Mouse (Mus musculus): ENCODE measurements around the gene Dscaml1.

The Dscaml1 gene

DNA sequence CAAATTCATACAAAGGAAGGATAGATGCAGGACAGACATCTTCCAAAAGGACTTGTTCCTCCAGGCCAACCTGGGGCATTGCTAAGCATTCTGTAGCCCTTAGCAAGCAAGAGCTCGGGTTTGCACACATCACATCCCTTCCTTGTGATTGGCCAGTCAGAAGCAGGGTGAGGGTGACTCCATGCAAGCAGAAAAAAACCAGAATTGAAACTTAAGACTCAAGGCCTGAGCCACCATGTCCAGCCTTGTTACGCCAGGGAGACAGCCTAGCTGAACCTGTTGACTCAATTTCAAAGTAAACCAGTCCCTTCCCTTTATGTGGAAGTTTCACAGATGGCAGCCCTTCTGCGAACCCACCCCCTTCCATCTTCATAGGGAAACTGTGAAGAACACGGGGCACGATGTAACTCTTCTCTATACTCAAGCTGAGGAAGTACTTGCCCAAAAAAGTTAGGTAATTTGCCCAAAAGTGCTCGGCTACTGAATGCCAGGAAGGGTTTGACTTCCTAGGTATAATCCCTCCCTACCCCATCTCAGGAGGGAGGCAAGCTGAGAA lies 218.5 kb downstream of the Dscaml1 start:
- no peak for DNase-seq

DNA sequence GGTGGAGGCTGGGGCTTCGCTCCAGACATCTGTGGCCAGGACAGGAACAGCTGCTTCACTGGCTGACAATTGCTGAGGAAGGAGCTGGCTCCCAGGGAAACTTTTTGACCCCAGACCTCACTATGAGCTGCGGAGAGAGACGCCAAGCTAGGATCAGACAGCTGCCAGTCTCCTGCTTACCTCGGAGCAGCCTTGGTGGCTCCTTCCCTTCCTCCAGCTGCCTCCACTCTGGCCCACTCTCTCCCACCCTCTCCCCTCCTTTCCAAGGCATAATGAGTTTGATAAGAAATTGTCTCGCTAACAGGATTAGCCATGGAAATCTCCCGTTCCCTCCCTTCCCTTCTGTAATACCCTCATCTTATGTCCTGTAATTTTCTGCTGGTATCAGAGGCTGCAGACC lies 219.1 kb downstream of the Dscaml1 start:
- peak; percentile 10 for DNase-seq

DNA sequence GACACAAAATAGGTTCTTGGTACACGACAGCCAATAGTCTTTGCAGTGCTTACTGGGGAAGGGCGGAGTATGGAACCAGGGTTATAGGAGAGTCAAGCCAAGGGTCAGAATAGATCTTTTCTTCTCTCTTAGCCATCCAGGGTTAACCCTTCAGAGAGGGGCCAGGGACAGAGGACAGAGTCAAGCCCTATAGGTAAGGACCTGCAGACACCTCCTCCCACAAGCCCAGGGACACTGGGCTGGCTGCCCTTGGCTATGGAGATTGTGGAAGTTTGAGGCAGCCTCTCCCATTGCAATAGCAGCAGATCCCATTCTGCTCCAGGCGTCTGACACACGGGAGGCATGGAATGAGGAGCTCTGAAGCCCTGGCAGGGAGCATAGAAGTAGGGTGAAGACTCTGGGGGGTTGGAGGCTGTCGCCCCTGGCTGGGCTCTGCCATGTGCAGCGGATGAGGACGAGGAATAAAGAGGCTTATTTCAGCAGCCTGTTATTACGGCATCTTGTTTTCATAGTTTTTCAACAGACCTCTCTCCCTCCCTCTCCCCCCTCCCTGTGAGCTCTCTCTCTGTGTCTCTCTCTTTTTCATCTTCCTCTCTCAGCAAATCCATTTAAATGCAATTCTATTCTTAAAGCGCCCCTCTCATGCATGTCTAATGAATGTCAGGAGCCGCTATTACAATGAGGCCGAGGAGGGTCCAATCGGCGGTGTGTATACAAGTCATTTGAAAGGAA lies 224.8 kb downstream of the Dscaml1 start:
- DNase-seq: no peak

DNA sequence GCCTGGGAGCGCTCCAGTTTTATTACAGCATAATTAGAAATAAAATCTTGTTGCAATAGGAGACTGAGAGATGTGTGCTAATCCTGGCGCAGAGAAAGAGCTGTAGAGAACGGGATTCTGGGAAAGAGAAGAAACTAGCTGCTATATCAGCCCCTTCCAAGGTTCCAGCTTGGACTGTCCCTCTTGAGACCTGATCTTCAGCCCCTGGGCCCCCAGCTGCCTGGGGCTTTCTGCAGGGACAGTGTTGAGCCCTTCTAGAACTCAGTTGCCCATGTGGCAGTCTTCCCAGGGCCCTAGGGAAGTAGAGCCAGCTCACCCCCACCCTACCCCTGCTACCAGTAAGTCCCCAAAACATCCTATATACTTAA lies 225.4 kb downstream of the Dscaml1 start:
- DNase-seq: no peak

DNA sequence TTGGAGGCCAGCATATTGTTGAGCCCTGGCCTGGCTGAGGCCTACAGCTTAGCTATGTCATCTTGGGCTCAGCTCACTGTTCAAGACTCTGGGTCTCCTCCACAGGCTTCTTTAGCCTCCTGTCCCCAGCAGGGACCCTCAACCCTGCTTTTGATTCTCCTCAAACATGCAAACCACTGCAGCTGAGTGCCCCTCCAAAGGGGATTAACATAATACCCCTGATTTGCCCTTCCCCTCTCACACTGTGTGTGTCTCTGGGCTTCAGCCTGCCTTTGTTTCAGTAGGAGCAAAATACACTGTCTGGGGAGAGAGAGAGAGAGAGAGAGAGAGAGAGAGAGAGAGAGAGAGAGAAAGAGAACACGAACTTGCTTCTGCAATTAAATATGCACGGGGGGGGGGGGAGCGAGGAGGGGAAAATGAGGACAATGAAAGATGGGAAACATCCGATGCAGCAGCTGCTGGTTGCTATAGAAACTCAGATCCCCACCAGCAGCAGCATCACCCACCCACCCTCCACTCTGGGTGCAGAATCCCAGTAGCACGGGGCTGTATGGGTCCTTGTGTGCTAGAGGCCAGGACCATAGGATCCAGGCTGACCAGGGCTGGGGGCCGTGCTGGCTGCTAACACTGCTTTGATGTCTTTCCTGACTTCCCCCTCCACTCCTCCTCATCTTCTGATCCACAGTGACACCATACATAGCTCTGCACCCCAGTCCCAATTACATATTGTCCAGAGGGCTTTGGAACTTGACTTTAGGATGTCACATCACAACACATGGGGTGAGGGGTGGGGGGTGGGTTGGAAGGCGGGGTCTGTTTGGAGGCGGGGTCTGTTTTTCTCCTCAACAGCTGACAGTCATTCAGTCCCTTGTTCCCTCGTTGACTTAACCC lies 231.0 kb downstream of the Dscaml1 start:
- DNase-seq: no peak

DNA sequence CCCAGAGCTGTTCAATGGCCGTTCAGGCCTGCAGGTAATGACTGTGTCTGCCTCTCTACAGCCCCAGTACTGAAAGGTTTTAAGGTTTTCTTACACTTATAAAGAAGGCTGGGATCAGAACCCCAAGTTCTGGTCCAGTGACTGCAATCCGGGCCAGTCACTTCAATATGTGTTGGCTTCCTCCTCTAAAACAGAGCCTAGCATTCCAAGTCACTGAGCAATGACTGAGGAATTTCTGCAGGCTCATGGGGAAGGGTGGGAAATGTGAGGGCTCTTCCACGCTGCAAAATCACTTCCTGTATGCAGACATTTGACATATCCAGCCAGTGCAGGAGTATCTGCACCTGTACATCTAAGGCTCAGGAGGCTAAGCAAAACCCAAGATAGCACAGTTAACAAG lies 233.8 kb downstream of the Dscaml1 start:
- DNase-seq: no peak

DNA sequence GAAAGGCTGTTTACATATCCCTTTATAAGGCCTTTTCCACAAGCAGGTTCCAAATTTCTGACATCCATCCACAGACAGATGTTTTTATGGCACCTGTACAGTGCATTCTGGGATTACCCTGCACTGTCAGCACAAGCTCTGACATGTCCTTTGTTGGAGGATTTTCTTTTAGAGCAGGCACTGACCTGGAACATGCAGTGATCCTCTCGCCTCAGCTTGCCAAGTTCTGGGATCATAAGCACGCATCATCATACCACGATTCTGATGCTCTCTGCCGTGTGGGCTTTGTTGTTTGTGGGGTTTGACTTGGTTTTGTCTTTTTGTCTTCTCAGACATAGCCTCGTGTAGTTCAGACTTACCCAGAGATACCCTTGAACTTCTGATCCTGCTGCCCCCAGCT lies 236.0 kb downstream of the Dscaml1 start:
- DNase-seq: no peak

DNA sequence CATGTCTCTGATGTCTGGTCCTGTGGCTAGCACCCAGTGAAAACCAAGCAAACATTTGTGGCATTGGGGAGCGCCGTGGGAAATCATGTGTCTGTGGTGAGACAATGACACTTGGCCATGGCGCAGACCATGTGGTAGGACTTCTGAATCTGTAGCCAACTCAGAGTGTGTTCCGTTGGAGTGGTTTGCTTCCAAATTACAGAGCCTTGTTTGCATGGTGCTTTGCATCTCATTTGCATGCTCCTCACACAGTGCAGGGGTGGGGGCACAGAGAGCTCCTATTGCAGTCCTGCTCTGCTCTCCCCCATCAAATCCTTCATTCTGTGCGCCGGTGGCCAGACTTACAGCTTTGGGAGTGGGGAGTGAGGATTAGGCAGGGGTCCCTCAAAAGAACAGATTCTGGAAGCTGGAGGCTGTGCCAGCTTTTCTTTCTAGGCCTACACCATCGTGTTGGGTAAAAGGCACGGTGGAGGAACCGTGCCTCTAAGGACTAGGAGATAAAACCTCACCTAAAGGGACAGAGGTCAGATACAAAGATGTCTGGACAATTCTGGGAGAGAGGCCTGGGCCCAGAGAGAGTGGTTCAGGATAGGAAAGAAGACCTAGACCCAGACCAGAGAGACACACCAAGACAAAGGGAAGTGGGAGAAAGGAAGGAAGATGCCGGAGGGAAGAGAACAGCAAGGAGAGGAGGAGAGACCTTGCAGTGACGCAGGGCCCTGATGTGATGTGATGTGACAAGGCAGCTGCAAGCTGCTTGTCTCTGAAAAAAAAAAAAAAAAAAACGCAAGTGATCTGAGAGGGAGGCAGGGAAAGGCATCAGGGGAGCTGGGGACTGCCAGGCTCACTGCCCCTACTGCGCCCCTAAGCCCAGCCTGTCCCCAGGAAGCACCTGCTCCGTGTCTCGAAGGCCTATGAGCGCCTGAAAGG lies 237.2 kb downstream of the Dscaml1 start:
- DNase-seq: peak; percentile 14

DNA sequence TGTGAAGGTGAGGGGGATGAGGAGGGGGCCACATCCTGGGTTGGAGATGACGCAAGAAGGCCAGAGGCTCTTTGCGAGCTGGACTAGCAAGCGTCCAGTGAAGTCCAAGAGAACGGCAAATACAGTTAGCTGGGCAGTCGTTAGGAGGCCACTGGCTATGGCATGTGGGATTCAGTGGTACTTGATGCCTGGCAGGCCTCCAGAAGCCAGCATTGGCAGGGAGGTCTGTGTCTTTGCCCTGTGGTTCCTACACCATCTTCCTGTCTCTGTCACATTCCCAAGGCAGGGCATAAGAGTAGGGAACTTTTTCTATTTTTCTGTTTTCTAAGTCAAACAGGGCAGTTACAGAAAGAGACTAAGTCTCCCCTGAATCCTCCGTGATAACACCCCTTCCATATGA lies 237.9 kb downstream of the Dscaml1 start:
- no peak for DNase-seq

DNA sequence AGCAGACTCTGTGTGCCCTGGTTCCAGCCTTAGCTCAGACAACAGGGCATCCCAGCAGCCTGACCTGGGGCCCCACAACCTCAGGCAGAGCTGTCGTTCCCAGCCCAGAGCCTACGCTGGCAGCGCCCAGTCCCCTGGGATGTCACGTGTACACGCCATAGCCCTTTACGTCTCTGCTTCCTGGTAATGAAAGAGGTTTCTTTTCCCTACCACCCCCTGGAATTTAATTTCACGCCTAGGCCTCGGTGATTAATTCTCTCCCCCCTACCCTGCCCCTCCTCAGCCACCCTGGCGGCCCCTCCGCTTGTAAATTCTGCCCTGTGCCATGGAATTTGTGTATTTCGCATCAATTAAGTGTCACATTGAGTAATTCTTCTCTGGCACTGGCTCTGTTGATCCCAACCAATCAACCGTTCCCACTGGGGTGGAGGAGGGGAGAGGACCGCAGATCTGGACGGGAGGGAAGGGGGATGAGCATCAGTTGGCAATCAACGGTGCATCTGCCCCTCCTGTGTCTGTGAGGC lies 238.5 kb downstream of the Dscaml1 start:
- peak; percentile 40 for DNase-seq

DNA sequence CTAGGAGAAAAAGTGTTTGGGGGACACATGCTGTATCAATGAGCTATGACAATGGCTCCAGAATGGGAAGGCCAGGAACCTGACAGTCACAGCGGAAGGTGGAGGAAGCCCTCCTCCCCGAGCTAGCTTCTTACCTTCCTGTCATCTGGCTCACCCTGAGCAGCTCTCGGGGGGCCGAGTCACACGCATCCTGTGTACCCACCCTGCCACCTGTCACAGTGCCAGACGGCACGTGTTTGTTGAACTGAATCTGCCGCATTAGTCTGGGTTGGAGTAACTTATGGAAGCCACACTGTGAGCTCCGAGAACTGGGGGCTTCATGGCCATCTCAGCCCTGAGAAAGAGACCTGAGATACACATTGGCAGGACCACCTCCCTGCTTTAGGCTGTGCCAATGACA lies 249.5 kb downstream of the Dscaml1 start:
- DNase-seq: no peak

DNA sequence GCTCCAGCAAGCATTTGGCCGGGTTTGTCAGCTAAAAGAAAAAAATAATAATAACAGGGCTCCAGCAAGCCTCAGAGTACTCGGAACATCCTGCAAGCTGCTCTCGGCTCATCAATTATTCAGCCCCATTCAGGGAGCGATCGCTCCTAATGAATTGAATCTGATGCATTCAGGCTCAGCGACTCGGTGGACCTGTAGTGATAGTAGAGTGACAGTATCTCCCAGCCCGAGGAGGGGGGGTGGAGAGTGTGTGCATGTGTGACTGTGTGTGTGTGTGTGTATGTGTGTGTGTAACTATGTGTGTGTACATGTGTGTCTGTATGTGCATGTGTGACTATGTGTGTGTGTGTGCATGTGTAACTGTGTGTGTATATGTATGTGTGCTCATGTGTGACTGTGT lies 250.2 kb downstream of the Dscaml1 start:
- DNase-seq: no peak

DNA sequence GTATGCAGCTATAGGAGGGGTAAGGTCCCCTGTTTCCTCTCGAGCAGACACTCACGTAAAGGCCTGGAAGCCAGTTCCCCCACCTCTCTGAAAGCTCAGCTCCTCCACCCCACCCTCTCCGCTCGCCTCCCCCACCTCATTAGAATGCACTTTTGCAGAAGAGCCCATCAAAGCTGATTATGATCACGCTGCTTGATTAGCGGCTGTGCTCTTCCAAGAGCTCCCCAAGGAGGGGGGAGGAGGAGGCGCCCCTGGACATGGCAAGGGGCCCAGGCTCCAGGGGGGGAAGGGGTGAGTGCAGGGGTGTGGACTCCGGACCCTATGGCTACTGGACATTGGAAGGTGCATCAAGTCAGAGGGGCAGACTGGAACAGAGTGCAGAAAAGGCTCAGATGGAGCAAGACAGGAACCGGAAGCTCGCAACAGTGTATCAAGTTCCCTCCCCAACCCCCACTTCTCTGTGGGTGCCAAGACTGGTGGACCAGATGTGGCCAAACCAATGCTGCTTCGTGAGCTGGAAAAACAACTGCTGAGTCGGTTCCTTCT lies 250.9 kb downstream of the Dscaml1 start:
- DNase-seq: peak; percentile 83

DNA sequence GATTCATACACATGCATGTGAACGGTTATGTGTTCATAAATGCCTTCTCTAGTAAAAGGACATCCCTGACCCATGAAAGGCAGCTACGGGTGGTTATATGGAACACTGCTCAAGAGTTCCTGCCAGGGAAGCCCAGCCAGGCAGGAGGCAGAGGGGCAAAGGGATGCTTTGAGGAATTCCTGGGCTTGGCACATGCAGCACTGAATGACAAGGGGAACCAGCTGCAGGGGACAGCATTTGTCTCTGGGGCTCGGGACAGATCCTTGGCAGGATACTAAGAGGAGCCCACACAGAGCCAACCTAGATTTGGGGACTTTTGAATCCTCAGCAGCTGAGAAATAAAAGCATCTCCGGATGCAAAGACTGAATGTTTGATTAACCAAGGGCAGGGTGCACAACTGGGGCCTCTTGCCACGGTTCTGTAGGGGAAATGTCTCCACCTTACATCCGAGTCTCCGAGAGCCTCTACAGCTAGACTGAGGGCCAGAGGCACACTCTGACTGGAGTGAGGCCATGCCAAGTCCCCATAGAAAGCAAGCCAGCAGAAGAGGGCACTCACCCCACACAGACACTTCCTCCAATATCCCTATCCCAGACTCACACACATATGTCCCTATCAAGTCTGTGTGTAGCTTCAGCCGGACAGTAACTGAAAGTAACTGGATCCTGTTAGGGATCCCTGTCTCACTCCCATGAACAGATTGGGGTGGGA lies 251.7 kb downstream of the Dscaml1 start:
- DNase-seq: peak; percentile 13

DNA sequence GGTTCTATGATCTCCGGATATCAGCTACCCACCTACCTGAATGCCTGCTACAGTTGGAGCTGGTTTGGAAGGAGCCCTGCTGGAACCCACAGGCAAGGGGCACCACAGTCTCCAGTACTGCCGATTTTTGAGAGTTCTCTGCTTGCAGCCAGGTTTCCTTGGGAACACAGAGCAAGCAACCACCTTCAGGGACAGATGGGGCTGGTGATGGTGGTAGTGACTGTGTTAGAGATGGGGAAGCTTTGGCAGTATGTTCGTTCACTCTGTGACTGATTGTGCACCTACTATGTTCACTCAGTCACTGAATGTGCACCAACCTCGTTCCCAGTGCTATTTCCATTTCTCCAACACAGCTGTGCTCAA lies 252.2 kb downstream of the Dscaml1 start:
- no peak for DNase-seq

DNA sequence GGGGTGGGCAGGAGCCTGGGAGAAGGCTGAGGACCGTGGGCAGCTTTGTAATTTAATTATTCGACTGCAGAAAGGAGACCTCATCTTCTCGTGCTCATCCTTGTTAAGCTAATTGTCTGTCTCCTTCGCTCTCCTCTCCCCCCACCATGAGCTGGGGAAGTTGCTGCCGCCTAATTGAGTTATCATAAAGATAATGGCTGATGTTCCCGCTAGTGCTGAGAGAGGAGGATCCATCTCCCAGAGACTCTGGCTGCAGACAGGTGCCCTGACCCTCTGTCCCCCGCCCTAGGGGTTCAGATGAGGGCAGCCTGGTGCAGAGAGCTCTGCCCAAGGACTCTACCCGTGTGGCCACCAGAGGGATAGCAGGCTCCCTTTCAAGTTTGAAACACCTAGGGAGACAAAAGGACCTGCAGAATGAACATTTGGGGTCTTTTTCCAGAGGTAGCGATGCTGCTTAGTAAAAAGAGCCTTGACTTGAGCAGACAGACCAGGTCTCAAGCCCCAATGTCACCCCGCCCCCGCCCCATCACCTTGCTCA lies 256.1 kb downstream of the Dscaml1 start:
- DNase-seq: no peak

DNA sequence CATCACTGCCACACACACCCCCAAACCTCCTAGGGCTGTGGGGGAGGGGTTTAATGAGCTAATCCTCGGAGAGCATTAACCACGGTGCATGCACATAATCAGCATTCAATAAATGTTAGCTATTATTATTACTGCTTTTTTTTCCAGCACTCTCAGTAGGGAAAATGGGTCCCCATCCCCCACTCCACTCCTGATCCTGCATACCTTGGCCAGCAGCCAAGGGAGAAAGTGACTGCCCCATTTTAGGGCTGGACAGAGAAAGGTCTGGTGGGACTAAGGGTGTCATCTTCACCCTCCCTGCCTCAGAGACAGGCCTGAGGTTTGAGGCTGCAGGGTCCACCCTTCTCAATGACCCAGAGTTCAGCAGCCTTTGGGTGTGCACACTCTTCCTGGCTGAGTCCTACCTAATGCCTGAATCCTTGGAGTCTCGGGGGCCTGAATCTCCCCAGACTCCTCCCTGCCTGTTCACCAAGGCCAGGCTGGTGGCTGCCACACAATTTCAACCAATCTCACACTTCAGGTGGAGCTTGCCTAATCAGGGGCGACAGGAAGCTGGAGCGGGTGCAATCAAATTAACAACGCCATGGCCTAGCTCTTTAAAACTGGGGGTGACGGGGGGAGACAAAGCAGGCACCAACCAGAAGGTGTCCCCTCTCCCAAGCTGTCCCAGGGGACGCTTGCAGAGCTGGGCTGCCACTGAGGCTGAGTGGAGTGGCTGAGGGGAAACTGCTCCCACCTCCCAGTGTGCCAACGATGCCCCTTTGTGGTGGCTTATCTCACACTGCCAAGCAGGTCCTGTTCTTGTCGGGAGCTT lies 267.2 kb downstream of the Dscaml1 start:
- peak; percentile 32 for DNase-seq

DNA sequence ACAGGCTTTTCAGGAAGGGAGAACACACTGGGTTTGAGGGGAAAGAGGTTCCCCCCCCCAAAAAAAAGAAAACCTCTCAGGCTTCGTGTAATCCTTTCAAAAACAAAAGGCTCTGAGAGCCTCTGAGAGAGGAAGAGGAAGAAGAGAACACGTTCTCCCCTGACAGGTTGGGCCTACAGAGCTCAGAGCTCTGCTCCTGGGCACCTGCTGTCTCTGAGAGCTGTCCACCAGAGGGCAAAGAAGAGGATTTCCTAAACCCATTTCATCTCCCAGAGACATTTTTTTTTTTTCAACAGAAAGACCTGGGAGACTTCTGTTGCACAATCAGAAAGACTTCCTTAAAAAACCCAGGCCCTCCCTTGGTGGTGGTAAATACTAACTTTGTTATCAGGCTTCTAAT lies 267.8 kb downstream of the Dscaml1 start:
- no peak for DNase-seq

DNA sequence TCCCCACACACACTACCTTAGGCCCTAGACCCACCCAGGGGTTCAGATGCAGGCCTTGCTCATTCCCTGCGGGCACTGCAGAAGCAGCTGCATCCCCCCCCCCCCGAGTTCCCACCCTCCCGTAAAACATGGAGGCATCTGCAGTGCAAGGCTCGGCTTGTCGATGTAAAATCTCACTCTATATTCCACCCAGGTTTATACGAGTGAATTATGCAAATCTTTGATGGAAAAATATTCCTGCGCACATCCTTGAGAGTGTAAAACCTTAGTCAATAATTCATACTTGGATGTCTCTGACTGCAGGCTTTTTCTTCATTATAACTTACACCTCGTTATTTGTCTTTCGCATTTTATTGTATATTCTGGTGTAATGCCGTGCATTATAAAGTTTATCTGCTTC lies 272.7 kb downstream of the Dscaml1 start:
- DNase-seq: no peak

DNA sequence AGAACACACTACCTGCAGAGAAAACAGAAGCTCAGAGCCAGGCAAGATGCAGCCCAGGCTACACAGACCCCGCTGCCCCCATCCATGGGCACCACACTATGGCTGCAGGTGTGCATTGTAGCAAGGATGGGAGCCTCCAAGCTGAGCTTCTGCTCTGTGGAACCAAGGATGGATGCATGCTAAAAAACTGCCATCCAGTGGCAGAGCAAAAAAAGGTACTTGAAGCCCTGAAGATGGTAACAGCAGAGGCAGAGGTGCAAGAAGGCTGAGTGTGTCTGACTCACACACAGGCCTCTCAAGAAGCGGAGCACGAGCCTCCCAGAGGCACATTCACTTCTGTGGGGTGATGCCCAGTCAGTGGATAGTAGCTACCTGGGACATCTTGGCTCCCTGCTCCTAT lies 276.8 kb downstream of the Dscaml1 start:
- no peak for DNase-seq

DNA sequence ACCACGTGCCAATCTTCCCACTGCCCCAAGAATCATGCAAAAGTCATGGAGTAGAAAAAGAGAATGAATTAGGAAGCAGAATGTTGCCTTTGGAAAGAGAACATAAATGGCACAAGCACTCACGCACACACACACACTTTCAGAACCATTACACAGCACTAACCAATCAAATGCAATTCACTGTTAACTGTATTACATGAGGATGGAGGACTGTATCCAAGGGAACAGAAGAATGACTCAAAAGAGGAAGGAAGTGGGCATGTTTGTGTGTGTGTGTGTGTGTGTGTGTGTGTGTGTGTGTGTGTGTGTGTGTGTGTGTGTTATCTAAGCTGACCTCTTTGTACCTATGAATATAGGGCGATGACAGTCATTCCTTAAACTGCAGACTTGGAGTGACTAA lies 278.0 kb downstream of the Dscaml1 start:
- DNase-seq: no peak
